Mouse (Mus musculus): ENCODE measurements around the gene Slc41a1.

GRCm38 (mm10) chr1:131867946-131868290 is 40.6 kb downstream of the Slc41a1 start:
- no peak for TF ChIP-seq CTCF (IDR thresholded peaks at IDR 0.05; ENCODE audit: insufficient read depth, low read depth, low read length)
- TF ChIP-seq POLR2A (IDR thresholded peaks at IDR 0.05; ENCODE audit: insufficient read depth, low read depth, low read length) = no peak

Measured in olfactory bulb, adult 2 months (tissue).